Mouse (Mus musculus) heart, adult 8-10 months (tissue): ENCODE measurements around the gene Hoxc9. TPM values are rescaled to one million over a fixed set of nuclear protein-coding genes. Genes with fewer than 3 reads are reported as not detected.

Source experiments
- DNase-seq: peaks from one replicate; pipeline ENCODE4 v3.0.0; 2022; ENCODE audit warnings: low spot score
- total RNA-seq, 4 experiments: library from RNA; stranded (reverse); gene quantifications; 2 replicates each; pipeline ENCODE4 v1.2.4; 2022

Hoxc9 gene
- total RNA-seq, 4 experiments from 2014 or later, result not detected

DNA sequence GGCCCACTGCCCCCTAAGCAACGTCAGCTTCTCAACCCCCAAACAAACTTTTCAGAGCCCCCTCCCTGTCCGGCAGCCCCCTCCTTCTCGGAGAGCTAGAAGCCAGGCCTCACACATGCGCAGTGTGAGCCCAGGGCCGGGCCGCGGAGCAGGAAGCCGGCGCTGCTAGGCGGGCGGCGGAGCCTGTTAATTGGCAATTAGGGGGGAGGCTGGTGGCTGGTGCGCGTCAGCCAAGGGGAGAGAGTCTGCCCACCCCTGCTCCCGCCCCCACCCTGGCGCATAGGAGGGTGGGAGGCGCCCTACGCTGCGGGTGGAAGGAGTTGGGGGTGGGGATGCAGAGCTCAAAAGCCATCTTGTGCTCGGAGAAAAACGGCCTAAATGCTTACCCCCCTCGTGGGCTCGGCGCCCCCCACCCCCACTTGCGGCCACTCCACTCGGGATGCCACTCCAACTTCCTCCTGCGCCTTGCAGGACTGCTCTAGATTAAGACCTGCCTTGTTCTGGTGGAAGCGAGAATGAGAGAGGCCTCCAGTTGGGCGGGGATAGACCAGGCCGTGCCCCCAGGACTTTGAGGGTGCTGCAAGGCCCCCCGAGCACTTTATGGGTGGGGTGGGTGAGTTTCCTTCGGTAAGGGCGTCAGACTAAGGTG, 23.1 kb downstream of the Hoxc9 start:
- peak; percentile 36 for DNase-seq

DNA sequence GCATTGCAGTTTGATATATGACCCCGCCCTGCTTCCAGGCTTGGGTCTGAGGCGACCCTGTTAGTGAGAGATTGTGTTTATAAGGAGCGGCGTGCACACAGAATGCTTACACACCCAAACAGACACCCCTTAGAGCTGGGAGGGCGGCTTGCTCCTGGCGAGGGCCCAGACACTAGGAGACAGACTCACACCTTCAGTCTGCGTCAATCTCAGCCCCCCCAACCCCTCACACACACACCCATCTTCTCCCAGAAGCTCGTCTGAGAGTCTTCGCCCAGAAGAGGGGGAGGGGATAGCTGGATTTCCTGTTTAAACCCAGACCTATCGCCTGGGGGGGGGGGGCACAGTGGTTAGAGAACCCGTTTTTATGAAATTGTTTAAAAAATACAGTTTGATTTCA, 23.7 kb downstream of the Hoxc9 start:
- no peak for DNase-seq

DNA sequence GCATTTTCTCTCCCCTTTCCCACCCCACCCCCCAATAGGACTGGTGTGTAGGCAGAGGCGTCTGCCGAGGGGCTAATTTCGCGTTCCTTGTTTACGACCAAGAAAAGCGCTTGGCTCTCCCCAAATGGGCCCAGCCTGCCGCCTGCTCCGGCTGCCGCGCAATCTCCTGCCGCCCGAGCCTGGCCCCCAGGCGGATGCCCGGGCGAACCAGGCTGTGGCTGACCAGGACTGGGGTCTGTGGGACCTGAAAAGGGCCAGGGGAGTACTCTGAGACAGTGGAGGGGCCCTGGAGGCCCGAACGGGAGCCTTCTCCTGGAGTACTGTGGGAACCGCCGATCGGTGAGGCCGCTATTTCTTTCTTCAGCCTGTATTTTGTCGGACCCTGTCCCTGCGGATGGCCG, 24.3 kb downstream of the Hoxc9 start:
- DNase-seq, result no peak

DNA sequence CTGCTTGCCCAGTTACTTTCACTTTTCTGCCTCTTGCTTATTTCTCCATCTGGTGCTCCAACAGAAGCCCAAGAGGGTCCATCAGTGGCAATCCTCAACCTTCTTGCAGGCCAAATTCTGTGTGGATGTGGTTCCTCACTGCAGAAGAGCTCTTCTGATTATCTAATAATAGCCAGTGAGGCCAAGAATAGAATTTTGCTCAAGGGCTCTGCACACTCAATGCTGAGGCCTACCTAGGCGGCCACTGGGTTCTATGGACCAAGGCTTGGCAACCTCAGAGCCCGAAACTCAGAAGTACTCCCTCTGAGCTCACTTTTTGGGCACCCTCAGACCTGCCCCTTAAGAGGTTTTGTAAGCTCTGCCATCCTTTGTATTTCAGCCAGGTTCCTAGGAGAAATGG, 25.1 kb downstream of the Hoxc9 start:
- no peak for DNase-seq

DNA sequence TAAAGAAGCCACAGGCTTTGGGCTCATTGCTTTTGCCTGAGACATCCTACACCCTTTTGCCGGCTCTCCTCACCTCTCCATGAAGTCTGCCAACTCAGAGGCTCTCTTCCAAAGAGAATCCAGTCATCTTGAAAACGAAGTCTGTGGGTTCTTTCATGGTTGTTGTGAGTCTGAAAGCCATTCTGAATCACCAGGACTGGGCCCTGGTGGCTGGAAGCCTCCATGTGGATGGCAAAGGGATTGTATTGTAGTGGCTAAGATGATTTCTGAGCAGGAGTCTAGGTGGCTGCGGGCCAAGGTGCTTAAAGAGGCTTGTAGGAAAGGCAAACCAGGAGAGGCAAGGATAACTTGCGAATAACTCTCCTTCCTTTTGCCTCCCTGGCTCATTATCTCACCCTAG, 25.9 kb downstream of the Hoxc9 start:
- DNase-seq, result no peak

DNA sequence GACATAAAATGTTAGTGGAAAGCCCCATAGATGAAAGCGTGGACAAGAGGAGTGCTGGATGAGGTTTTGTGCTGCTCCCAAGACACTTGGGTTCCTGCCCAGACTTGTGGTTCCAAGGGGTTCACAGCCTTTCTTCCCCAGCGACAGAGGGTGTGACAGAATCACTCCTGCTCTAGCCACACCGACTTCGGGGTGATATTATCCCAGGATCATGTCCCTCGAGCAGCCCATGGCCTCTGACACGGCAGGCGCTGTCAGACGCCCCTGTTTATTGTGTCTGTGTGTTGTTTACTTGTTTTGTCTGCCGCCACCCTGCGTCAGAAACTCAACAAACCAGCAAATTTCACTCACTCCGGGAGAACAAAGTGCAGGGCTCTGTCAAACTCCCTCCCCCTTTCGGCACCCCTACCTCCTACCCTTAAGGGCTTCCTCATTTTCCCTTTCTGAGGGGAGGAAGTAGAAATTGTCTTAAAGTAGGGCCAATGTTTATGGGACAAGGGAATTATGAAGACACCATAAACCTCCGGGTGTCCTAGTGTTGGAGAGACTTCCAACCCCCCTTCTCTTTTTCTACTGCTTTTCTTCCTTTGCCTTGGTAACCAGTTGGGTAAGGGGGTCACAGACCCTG, 26.7 kb downstream of the Hoxc9 start:
- DNase-seq, result no peak

DNA sequence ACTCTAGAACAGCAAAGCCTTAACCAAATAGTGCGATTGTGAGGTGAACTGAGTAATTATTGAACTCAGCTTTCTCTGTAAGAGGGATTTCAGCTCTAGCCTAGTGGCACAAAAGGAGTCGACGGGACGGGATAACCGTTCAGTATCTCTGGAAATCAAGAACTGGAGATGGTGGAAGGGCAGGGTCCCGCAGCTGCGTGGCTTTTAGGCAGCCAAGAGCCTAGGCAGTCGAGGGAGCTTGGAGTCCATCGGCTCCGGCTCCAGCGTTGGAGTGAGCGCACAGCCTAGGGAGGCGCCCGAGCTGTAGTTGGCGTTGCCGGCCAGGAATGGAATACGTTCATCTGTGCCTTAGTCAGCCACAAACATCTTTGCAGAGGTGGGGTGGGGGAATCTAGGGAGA, 29.1 kb downstream of the Hoxc9 start:
- no peak for DNase-seq

DNA sequence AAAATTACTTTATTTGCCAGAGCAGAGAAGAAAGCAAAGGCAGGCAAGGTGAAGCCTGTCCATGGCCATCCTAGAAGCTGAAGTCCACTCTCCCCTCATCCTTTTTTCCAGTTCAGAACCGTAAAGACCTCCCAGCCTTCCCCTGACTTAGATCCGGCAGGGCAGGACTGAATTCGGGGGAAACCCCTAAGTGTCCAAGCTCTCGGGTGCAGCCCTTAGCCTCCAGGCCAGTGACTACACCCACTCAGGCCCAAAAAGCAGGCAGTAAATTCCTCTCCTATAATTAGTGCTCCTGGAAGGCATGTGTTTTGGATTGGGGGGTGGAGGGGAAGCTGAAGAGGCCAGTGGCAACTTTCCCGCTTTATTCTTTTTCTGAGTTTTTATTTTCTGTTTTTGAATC, 29.6 kb downstream of the Hoxc9 start:
- DNase-seq, result no peak

DNA sequence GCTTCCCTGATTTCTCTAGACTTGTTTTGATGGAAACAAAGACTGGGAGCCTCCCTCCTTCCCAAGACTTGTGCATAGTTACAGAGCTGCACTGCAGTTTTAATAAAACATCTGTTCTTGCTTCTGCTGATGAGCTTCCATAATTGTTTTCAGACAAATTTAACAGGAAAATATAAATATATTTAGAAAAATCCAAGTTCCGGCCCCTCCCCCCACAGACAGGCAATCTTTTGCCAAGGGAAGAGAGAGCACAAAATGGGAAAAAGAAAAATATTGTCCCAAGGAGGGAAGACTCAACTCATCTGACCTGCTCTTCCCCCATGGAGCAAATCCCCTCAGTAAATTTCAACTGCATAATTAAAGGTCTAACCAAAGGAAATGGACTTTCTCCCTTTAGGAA, 30.1 kb downstream of the Hoxc9 start:
- DNase-seq, result no peak

DNA sequence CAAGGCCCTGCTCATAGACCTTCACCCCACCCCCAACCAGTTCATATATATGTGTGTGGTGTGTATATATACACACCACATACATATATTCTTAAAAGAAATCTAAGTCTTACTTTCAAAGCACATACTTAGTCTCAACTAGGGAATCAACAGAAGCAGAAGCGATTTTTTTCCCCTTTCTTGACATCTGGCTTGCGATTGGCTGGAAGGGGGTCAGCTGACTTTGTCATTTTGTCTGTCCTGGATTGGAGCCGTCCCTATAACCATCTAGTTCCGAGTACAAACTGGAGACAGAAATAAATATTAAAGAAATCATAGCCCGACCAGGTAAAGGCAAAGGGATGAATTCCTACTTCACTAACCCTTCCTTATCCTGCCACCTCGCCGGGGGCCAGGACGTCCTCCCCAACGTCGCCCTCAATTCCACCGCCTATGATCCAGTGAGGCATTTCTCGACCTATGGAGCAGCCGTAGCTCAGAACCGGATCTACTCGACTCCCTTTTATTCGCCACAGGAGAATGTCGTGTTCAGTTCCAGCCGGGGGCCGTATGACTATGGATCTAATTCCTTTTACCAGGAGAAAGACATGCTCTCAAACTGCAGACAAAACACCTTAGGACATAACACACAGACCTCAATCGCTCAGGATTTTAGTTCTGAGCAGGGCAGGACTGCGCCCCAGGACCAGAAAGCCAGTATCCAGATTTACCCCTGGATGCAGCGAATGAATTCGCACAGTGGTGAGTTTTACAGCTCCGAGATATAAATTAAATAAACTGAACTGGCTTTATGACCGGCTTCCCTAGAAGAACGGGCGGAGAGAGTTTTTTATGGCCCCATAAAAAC, 33.2 kb downstream of the Hoxc9 start:
- no peak for DNase-seq

DNA sequence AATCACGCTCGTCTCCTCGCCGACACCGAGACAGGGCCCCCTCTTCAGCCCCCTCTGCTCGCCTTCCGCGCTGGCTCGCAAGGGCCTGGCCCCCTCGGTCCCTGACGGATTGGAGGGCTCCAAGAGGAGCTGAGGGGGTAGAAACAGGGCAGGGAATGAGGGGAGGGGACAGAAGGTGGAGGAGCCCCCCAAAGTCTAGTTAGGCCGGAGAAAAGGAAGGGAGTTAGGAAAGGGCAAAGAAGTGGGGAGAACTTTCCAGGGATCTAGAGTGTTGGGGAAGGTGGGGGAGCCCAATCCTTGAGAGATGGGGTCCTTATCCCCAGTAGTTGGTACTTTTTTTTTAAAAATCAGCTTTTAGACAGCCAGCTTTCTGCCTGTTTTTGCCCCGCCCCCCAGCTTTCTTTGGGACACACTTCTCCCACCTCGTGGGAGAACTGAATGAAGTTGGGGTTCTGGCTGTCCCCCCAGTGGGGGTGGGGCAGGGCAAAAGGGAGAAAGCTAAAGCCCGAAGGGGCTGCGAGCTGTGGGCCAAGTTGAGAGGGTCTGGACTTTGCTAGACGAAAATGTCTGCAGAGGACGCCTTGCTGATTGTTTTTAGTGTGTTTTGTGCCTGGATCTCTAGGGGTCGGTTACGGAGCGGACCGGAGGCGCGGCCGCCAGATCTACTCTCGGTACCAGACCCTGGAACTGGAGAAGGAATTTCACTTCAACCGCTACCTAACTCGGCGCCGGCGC, 34.0 kb downstream of the Hoxc9 start:
- no peak for DNase-seq

DNA sequence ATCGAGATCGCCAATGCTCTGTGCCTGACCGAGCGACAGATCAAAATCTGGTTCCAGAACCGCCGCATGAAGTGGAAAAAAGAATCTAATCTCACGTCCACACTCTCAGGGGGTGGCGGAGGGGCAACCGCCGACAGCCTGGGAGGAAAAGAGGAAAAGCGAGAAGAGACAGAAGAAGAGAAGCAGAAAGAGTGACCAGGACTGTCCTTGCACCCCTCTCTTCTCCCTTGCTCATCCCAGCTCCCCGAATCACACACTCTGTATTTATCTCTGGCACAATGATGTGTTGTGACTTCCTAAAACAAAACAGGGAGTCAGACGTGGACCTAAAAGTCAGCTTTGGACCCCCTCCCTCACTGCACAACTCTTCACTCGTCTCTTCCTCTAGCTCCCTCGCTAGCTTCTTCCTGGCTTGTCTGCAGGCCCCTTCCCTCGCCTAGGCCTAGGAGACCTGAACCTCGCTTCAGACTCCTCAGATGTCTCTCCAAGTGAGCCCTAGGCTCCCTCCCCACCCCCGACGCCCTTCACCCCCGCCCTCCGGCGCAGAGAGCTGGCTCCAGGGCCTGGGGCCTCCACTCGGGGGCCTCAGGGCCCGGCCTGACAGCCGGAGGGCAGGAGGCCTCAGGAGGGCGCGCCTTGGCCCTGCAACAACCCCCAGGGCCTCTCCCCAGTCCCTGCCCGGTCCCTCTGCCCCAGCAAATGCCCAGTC, 34.8 kb downstream of the Hoxc9 start:
- DNase-seq, result no peak

DNA sequence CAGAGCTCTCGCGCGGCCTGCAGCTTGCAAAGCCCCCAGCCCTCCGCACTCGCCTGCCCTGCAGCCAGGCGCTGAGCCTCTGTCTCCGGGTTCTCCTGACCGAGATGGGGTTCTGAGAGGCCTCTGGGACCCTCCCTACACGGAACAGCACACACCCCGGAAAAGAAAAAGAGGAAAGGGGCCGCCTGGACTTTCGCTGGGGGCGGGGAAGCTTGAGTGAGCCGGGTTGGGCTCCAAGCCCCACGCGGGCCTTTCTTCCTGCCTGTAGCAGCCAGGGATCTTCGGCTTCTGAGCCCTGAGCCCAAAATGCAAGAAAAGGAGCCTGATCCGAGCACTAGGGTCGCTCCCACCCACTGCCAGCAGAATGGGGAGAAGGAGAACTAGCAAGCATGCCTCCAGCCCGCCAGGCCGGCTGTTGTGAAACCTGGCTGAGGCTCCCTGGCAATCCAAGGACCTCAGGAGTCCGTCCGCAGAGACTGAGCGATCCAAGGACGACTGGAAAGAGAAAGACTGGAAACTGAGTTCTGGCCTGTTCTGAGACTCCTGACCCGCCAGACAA, 35.8 kb downstream of the Hoxc9 start:
- no peak for DNase-seq

DNA sequence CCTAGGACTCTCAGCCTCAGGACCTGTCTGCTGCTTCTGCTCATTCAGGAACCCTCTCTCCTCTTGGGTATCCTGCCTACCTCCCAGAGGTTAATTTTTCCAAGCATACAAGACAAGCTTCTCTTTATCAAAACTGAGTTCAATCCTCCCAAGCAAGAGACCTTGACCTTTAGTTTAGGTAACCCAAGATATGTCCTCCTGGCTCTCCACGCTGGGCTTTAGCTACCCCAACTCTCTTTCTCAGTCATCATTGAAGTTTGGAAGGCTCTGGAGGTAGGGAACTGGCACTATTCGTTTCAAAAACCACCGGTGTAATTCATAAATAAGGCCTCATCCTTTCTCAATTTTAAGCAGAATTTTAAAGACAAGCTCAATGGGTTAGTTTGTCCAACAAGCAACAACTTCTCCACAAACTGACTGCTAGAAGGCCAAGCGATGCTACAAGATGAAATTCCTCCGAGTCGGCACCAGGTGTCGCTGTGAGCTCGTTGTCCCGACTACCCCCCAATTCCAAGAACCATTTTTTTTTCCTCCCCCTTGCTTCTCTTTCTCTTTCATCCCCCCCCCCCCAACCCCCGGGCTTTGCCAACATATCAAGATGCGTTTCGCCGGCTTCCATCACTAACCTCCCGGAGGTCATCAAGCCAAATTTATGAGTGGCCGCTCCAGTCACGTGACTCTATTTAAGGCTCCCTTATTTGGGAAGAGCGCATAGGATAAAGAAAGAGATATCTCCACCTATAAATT, 37.2 kb downstream of the Hoxc9 start:
- DNase-seq, result peak; percentile 13

DNA sequence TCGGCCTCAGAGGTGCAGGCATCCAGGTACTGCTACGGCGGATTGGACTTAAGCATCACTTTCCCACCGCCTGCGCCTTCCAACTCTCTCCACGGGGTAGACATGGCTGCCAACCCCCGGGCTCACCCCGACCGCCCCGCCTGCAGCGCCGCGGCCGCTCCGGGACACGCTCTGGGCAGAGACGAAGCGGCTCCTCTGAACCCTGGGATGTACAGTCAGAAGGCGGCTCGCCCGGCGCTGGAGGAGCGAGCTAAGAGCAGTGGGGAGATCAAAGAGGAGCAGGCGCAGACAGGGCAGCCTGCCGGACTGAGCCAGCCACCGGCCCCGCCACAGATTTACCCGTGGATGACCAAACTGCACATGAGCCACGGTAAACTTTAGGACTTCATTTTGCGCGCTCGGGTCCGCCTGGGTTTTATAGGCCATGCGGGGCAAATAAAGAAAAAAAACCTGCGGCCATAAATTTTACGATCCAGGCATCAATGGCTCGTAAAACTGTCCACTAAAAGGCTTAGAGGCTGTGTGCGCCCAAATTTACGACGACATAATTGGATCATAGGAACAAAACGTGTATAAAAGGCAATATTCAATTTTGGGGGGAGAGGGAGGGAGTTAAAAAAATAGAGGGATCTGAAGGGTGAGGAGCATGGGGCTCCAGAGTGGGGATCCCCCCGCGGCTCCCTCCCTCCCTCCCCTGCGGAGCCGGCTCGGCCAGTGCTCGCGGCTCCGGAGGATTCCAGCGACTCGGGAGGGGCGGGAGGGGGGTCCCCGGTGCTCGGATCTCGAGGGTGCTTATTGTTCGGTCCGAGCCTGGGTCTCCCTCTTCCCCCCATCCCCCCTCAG, 38.1 kb downstream of the Hoxc9 start:
- no peak for DNase-seq

DNA sequence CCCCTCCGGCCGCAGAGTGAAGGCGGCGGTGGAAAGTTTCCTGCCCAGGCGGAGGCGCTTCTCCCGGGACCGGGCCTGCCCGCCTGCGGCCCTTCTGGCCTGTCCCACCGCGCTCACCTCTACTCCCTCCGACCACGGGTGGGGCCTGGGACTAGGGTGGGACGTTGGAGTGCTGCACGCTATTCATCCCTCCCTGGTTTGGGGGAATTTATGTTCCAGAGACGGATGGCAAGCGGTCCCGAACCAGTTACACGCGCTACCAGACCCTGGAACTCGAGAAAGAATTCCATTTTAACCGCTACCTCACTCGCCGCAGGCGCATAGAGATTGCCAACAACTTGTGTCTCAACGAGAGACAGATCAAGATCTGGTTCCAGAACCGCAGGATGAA, 38.8 kb downstream of the Hoxc9 start:
- no peak for DNase-seq

DNA sequence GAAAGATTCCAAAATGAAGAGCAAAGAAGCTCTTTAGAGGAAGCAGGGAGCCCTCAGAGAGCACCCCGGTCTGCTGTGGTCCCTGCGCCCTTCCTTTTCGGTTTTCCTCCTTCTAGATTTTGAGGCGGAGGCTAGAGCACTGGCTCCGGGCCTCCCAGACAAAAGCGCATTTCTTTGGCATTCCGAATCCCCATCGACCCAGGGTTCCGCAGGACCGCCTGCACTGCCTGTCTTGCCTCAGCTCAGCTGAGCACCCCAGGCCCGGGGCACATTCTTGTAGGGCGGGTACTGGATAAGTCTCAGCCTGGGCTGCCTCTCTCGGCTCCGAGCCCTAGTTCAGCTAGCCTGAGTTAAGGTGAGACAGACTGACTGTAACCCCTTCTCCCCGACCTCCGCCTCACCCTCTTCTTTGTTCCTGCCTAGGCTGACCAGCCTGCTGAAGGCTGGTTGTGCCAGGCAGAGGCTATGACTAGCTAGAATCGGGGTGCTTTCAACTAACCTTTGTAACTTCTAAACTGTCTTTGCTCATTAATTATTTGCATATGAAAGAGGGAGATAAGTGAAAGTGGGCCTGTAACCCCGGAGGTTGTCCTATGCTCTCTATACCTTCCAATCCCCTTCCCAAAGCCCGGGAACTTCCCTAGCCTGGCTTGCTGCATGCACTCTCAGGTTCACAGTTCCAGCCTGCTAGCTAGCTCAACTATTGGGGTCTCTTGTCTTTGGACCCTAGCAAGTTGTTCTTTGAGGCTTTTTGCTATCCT, 39.3 kb downstream of the Hoxc9 start:
- DNase-seq, result no peak

DNA sequence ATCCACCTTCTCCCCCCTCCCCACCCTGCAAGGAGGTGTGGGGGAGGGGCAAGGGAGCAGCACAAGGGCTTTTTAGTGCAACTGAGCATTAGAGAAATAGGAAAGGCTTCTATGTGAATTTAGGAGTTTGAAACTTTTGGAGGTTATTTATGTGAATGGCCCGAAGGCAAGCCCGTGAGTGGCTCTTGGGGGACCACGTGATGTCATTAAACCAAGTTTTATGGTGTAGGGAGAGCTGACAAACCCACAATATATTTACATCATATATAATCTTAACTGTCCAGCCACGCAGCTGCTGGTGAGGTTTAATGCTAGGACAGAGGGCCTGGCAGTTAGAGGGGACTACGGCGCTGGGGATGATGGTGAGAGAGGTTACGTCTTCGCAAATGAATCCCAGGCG, 42.4 kb downstream of the Hoxc9 start, which contains the start of gene Hoxc4:
TSS of gene Hoxc4 (plus strand) at position 299 of the 400 bp plus-strand sequence.
- no peak for DNase-seq
